Mouse (Mus musculus) lung, postnatal 0 days (tissue): ENCODE measurements at regions not wholly inside any gene's neighbourhood (a gene's known extent, or its start where the extent isn't known, plus 50 kb on each side); places are given as distances from the start of the nearest gene placed in this dataset.

ENCODE experiments used
- ATAC-seq: fragments of 200-750 bp; cut with Nextera tagmentation; 2 replicates; pipeline ENCODE4 v1.8.0; 2017; ENCODE audit warnings: moderate library complexity
- DNase-seq: peaks from one replicate; pipeline ENCODE4 v3.0.0-alpha.2; 2016; ENCODE audit warnings: low spot score
- H3K27ac ChIP-seq: fragments of 300-500 bp; sonication (generic); 2 replicates; pipeline ENCODE4 v1.5.1; 2014; ENCODE audit warnings: antibody characterized with exemption, mild to moderate bottlenecking, low read length, mixed read lengths
- H3K27me3 ChIP-seq: fragments of 300-500 bp; sonication (generic); replicated peaks from 2 replicates; pipeline ENCODE4 v1.6.1; 2014; ENCODE audit warnings: low read length, mixed read lengths; ENCODE audit not compliant: insufficient read depth
- H3K36me3 ChIP-seq: fragments of 300-500 bp; sonication (generic); 2 replicates; pipeline ENCODE4 v1.6.1; 2014; ENCODE audit warnings: low read length, mixed read lengths; ENCODE audit not compliant: insufficient read depth
- H3K4me1 ChIP-seq: fragments of 300-500 bp; sonication (generic); 2 replicates; pipeline ENCODE4 v1.6.1; 2014; ENCODE audit warnings: antibody characterized with exemption, low read depth, low read length, mixed read lengths; ENCODE audit not compliant: insufficient read depth
- H3K4me2 ChIP-seq: fragments of 300-500 bp; sonication (generic); replicated peaks from 2 replicates; pipeline ENCODE4 v1.6.1; 2014; ENCODE audit warnings: low read depth, mild to moderate bottlenecking, low read length, moderate library complexity, mixed read lengths
- H3K4me3 ChIP-seq: fragments of 300-500 bp; sonication (generic); 2 replicates; pipeline ENCODE4 v1.5.1; 2014; ENCODE audit warnings: low read depth, low read length
- H3K9ac ChIP-seq: fragments of 300-500 bp; sonication (generic); replicated peaks from 2 replicates; pipeline ENCODE4 v1.6.1; 2014; ENCODE audit warnings: low read depth, mild to moderate bottlenecking
- H3K9me3 ChIP-seq: fragments of 300-500 bp; sonication (generic); 2 replicates; pipeline ENCODE4 v1.6.1; 2016; ENCODE audit warnings: low read length, mixed read lengths
- CTCF ChIP-seq: IDR thresholded peaks from 2 replicates; pipeline ENCODE4 v1.5.1; 2016; ENCODE audit warnings: antibody characterized with exemption, mild to moderate bottlenecking
- EP300 ChIP-seq: IDR thresholded peaks from 2 replicates; pipeline ENCODE4 v1.6.1; 2016; ENCODE audit warnings: antibody characterized with exemption, mild to moderate bottlenecking, control low read depth
- WGBS: fragments of 180-500 bp; shearing (Covaris S2); extraction: QIAGEN DNeasy Blood & Tissue Kit; methylation state at CpG from one replicate; pipeline ENCODE4 v1.1.7; 2014; 5-methylcytosine and 5-hydroxymethylcytosine counted together

DNA sequence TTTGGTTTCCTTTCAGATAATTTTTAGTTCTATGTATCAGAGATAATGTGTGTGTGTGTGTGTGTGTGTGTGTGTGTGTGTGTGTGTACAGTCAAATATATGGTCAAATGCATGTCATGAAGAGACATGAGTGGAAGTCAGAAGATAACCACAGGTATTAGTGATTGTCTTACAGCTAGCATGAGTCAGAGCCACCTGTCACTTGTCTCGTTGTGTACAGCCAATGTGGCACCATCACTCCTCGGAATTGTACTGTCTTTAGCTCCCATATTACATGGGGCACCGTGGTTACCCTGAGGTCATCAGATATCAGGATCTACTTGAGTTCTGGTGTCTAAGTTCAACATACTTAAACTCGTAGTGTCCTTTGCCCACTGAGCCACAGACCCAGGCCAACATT lies 816.0 kb upstream of the Ctnnd2 start:
- WGBS = 64% methylated on average over 4 of the region's 4 CpGs

DNA sequence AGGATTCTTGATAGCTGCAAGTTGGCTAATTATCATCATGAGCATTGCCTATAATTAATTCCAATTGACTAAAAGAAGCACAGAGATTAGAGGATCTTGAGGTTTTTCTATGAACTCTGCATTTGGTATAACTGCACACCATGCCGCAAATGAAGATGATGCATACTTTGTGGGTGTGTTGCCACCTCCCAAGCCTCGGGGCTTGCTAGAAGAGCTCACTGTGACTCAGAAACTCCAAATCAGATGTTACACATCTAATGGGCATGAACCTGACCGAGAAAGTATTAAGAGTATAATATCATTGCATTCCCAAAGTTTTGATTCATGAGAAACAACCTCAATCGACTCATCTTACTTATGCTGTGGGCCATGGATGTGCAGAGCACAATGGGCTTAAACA lies 772.5 kb upstream of the Ctnnd2 start:
- H3K9ac ChIP-seq = no peak overlapping the region
- no peaks in the 10 kb centered on the region for H3K27me3 ChIP-seq
- H3K36me3 ChIP-seq = no peaks in the 10 kb centered on the region
- TF ChIP-seq CTCF = no peak
- TF ChIP-seq EP300 = no peak
- H3K4me3 ChIP-seq = no peak overlapping the region
- H3K27ac ChIP-seq = no peak overlapping the region
- WGBS = 82% methylated on average over 4 of the region's 4 CpGs
- ATAC-seq = no peak
- H3K4me2 ChIP-seq = no peak overlapping the region
- no peaks in the 10 kb centered on the region for H3K9me3 ChIP-seq
- no peaks in the 10 kb centered on the region for H3K4me1 ChIP-seq
- no peak for DNase-seq

More for the DNA sequence above, 816.0 kb upstream of the Ctnnd2 start:
- Histone ChIP-seq H3K4me1 (no peaks in the 10 kb centered on the region), H3K4me3 (no peak overlapping the region), H3K9ac (no peak overlapping the region), H3K27ac (no peak overlapping the region), H3K9me3 (no peaks in the 10 kb centered on the region), H3K27me3 (no peaks in the 10 kb centered on the region), H3K4me2 (no peak overlapping the region), H3K36me3 (no peaks in the 10 kb centered on the region)
- no peak for DNase-seq
- TF ChIP-seq EP300 (no peak), CTCF (no peak)
- ATAC-seq = no peak

DNA sequence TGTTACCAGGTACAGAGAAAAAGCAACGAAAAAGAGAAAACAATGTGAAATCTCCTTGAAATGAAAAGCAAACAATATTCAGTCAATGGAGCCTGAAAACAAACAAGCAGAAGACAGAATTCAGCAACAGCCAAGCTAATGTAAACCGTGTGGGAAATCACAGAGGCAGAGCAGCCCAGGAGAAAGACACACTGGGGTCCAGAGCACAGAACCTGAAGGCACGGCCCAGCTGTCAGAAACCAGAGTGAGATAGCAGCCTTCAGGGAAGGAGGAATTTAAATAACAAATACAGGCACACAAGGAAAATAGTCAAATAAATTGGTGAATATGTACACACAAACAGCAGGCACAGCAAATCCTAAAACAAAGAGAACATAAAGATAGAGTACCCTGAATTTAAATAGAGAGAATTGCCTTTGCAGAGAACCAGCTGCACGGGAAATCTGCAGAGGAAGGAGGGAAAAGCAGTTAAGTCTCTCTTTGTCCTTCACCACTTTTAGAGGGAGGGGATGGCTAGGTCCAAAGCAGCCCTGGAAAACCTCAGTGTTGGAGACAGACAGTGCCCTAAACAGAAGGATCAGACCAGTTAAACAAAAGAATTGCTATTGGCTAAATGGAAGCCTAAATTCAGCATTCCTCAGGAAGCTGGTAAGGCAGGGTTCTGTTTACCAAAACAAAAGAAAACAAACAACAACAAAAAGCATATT lies 739.2 kb upstream of the Ctnnd2 start:
- WGBS = 11% methylated on average over 4 of the region's 4 CpGs
- no peak for DNase-seq
- no peak overlapping the region for H3K4me2 ChIP-seq
- no peak overlapping the region for H3K9ac ChIP-seq
- H3K4me3 ChIP-seq = no peak overlapping the region
- H3K27ac ChIP-seq = no peak overlapping the region
- ATAC-seq = no peak
- H3K9me3 ChIP-seq = no peaks in the 10 kb centered on the region
- no peaks in the 10 kb centered on the region for H3K4me1 ChIP-seq
- no peaks in the 10 kb centered on the region for H3K36me3 ChIP-seq
- no peaks in the 10 kb centered on the region for H3K27me3 ChIP-seq
- TF ChIP-seq CTCF (no peak), EP300 (no peak)

DNA sequence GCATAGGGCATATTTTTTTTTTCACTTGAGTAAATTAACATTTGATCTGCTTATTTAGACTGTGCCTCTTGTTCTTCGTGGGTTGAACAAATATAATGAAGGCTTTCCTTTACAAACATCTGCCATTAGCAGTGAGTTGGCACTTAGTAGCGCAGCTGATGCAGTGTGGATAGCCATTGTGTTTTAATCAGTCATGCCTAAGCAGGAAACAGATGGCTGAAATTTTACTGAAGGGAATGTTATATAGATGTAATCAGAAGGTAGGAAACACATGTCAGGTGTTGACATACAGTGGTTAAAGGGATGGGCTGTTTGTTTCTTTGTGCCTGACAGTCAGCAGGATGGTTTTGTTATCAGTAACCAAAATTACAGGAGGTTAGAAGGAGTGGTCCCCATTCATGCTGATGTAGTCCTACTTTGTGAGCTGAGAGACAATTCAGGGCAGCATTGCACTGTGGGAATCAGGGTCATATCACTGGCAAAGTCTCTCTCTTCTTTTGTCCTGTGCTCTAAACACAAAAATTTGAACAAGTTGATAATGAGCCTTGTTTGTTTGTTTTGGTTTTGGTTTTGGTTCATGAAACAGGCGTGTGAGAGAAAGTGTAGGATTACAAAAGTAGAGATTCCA lies 734.6 kb upstream of the Ctnnd2 start:
- Histone ChIP-seq H3K9ac (no peak overlapping the region), H3K36me3 (no peaks in the 10 kb centered on the region), H3K27ac (no peak overlapping the region), H3K4me3 (no peak overlapping the region), H3K4me1 (no peaks in the 10 kb centered on the region), H3K9me3 (no peaks in the 10 kb centered on the region), H3K4me2 (no peak overlapping the region), H3K27me3 (no peaks in the 10 kb centered on the region)
- 48% methylated on average over 3 of the region's 3 CpGs for WGBS
- peak; percentile 74 for ATAC-seq
- peak; percentile 38 for DNase-seq
- peak; percentile 46 for TF ChIP-seq EP300
- no peak for TF ChIP-seq CTCF

DNA sequence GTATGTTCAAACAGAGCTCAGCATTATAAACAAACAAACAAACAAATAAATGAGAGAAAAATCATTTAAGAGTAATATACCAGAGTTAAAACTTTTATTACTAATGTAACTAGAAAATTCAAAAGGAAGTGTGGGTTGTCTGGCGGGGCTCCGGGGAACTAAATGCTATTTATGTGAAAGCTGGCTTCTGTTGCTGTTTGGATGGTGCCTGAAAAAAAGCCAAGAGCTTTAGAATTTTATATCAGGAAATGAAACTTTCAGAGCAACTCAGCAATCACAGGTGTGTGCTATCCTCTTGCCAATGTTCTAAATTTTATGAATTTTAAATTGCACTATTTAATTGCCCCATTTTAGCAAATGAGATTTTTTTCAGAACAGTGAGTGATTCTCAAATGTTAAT lies 724.5 kb upstream of the Ctnnd2 start:
- no peak overlapping the region for H3K27ac ChIP-seq
- H3K9ac ChIP-seq = no peak overlapping the region
- ATAC-seq = no peak
- WGBS = 81% methylated on average over 2 of the region's 2 CpGs
- H3K36me3 ChIP-seq = no peaks in the 10 kb centered on the region
- no peak overlapping the region for H3K4me2 ChIP-seq
- DNase-seq = no peak
- no peaks in the 10 kb centered on the region for H3K27me3 ChIP-seq
- H3K4me3 ChIP-seq = no peak overlapping the region
- TF ChIP-seq EP300 (no peak), CTCF (no peak)
- H3K4me1 ChIP-seq = no peaks in the 10 kb centered on the region
- no peaks in the 10 kb centered on the region for H3K9me3 ChIP-seq

DNA sequence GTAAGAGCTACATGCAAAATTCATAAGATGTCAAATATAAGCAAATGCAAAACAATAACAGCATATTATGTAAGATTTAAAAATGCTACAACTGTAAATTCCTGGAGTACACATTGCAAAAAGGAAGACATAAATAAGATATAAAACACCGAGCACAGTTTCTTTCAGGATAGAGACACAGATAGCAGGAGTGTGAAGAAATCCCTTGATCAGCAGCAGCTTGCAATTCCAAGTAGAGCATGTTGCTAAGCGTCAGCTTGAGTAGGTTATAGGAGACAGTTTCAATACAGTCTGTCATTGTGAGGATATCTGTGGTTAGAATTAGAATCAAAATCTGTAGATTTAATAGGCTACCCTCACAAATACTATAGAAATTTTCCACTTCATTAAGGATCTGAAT lies 687.3 kb upstream of the Ctnnd2 start:
- Histone ChIP-seq H3K27me3 (no peaks in the 10 kb centered on the region), H3K36me3 (no peaks in the 10 kb centered on the region), H3K9me3 (no peaks in the 10 kb centered on the region), H3K4me2 (no peak overlapping the region), H3K9ac (no peak overlapping the region), H3K4me1 (no peaks in the 10 kb centered on the region), H3K27ac (no peak overlapping the region), H3K4me3 (no peak overlapping the region)
- WGBS = 58% methylated on average over 2 of the region's 2 CpGs
- DNase-seq (no peak), ATAC-seq (no peak)
- no peak for TF ChIP-seq EP300
- TF ChIP-seq CTCF = no peak
